Mouse (Mus musculus) megakaryocyte progenitor cell, adult 5-6 weeks (primary cell): ENCODE measurements at regions not wholly inside any gene's neighbourhood (a gene's known extent, or its start where the extent isn't known, plus 50 kb on each side); places are given as distances from the start of the nearest gene placed in this dataset.
"Not testable (repeated sequence)": the region's sequence is repeated elsewhere in the genome, so short reads cannot be mapped to it uniquely, and the experiment has no call there.

ENCODE experiments used
- ATAC-seq: replicated peaks from 2 replicates; pipeline ENCODE4 v1.8.0; 2016; ENCODE audit warnings: mild to moderate bottlenecking, moderate TSS enrichment, inconsistent platforms; ENCODE audit not compliant: poor library complexity

DNA sequence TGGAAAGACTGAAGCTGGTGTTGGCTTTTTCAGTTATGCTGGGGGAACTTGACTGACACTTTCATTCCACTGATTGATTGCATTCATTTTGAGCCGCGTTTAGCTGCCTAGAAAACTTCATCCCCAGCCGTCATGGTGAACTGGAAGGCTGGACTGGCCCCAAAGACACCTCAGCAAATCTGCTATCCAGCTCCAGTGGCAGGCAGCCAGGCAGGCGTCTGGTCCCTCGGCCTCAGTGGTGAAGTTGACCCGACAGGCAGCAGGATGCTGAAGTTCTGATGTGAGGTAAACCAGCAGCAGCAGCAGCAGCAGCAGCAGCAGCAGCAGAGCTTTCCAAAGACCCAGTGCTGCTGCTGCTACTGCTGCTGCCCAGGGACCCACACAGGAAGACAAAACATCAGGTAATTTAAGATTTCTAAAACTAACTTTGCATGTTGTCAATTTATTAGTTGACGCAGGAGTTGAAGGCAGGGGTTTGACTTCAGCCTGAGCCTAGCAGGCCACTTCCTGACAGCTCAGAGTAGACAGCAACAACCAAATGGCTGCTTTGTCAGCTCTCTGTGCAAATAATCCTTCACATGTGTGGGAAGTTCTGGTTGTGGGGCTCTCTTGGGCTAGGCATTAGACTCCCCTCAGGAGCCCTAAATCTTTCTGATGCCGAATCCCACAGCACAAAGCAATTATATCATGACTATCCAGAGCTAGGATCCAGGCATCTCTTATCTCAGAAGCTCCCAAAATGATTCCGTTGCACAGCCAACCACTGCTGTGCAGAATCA, 200.4 kb upstream of the Nhs start:
- ATAC-seq: no peak

GRCm38 (mm10) chrX:162348341-162348740, 188.8 kb upstream of the Nhs start:
- no peak for ATAC-seq

DNA sequence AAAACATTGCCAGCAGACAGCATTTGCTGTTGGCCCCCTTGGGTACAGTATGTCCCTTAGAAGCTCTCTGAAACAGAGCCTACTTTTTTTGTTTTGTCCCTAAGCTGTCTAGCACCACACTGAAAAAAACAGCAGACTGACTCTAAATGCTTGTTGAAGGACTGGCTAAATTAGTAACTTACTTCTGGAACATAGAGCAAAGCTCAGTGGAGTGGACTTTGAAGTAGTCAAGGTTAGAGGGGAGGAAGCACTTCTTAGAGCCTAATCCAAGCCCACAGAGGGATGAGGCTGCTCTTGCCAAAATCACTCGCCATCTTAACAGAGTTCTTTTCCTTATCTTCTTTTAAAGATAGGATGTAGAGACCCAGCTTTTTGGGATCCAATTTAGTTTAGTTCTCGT, 188.4 kb upstream of the Nhs start:
- no peak for ATAC-seq

GRCm38 (mm10) chrX:162345497-162346143, 186.1 kb upstream of the Nhs start:
- ATAC-seq: no peak

DNA sequence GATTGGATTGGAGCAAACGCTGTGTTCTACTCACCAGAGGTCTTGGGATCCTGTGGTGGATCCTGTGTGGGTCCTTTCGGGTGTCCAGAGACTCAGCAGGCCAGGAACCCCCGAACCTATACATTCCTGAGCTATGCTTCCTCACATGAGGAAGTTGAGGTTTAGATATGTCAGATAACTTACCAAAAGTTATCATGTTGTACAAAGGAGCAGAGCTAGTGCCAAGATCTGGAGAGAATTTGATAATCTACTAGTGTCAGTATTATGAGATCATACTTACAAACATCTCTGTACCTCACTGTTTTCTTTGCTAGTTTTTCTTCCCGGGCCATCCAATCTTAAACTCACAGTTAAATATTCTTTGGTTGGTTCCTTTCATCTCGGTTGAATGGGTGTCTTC, 172.6 kb upstream of the Nhs start:
- no peak for ATAC-seq

GRCm38 (mm10) chrX:162307646-162308045, 148.1 kb upstream of the Nhs start:
- ATAC-seq: no peak

DNA sequence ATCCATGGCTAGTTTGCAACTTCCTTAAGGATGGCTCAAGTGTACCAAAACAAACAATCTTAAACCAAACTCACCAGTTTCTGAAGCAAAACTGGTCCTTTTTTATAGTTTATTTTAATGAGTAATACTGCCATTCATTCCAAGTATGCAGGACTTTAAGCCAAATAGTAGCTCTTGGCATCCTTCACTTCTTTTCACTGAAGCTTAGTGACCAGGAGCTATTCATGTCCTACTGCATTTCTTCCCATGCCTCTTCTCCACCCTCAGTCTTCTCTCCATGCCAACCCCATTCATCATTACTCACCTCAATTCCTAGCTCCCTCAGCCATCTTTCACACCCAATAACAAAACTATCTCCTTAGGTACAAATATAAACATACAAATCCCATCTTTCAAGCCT, 144.6 kb upstream of the Nhs start:
- ATAC-seq: no peak

GRCm38 (mm10) chrX:162302788-162303187, 143.3 kb upstream of the Nhs start:
- no peak for ATAC-seq

DNA sequence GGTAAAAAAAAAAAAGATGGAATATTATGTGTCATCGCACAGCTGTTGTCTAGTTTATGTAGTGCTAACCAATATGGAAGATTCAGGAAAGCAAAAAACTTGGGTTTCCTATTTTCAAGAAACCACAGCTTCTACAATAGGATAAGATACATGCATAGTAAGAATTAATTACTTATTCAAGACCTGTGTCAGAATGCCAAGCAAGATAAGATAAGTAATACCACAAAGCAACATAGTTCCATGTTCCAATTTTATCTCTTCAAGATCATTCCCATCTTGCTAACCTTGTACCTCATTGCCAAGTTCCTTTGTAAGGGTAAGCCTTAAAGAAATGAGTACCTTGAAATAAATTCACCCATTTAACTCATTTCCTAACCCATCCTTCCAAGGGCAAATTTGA, 131.7 kb upstream of the Nhs start:
- ATAC-seq: no peak

- ATAC-seq: not testable (repeated sequence)
These were observed 126.6 kb upstream of the Nhs start for GRCm38 (mm10) chrX:162286155-162286554.

DNA sequence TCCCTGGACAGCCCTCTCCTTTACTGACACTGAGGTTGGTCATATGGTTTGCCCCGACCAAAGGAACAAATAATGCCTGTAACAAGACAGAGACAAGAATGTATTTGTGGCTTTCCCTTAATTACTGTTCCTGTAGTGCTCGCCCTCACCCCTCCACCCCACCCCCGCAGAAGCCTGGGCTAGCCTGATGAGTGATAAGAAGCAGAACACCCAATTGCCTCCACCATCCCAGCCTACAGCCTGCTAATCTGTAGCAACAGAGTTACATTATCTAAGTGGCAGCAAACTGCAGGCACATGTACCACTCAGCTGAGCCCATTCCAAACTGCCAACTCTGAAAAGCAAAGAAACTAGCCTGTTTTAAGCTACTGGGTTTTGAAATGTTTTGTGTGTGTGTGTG, 124.7 kb upstream of the Nhs start:
- ATAC-seq: peak; percentile 100

DNA sequence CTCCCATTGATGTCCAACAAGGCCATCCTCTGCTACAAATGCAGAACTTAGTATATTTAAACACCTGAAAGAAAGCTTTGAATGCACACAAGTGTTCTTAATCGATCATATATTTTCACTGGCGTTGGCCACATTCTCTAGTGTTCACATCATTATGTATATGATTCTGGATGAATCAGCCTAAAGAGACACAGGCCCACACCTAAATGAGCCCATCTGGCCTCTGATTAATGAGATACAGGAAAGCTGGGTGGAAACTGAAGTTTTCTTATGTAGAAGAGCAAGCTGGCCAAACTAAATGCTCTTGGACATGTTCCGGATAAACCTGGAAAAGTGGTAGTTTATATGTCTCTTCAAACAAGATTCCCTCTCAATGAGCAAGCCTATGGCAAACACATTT, 123.2 kb upstream of the Nhs start:
- no peak for ATAC-seq

DNA sequence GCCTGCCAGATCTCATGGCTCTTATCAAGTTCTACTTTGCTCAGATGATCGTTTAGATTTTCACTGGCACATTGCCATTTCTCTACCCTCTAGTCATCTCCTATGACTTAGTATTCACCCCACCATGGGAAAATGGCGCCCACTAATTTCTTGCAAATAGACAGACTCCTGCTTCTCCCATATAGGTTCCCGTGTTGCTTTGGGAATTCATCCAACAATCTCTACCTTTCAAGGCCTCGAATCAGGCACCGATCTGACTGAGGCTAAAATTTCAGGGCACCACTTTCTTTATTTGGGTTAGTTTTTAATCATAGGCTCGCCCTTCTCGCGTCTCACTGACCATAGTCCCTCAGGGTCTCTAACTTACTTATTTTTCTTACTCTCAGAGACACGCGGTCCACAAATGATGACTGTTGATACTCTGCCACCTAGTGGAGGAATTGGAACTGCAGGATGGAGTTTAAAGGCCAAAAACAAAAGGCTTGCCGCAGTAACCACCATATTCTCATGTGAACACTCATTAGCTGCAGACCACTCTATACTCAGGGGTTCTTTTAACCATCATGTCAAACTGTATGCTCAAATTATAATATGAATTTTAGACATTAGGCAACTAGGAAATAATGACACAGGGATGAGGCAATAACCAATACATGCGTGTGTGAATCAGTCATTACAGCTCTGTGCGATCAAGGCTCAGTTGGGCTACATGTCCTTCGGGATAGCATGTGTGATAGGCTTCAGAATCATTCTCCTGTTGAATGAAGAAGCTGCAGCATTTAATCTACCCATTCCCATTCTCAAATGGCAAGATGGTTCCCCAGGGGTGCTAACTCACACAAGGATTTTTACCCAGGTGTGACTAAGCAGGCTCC, 119.5 kb upstream of the Nhs start:
- peak; percentile 90 for ATAC-seq

GRCm38 (mm10) chrX:162274581-162274980, 115.1 kb upstream of the Nhs start:
- no peak for ATAC-seq

DNA sequence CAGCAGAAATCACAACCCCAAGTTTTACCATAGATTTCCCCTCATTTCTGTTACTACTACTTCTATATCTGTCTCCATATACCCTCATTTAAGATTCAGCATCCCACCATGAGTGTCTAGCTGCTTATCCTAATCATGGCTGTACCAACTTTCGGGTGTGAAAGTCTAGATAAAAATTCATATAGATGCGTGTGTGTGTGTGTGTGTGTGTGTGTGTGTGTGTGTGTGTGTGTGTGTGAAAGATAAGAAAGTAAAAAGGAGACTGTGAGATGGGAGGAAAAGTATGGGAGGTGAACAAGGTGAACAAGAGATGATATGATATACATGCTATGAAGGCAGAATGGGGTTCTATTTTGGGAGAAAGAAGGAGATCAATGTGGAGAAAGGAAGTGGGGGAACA, 111.7 kb upstream of the Nhs start:
- 0 out of 2 replicates have a peak, but pooled peaks have one; percentile 34 for ATAC-seq

- ATAC-seq: 0 out of 2 replicates have a peak, but pooled peaks have one; percentile 37
These were observed 109.4 kb upstream of the Nhs start for GRCm38 (mm10) chrX:162268918-162269317.

- no peak for ATAC-seq
These were observed 108.6 kb upstream of the Nhs start for GRCm38 (mm10) chrX:162268112-162268511.

DNA sequence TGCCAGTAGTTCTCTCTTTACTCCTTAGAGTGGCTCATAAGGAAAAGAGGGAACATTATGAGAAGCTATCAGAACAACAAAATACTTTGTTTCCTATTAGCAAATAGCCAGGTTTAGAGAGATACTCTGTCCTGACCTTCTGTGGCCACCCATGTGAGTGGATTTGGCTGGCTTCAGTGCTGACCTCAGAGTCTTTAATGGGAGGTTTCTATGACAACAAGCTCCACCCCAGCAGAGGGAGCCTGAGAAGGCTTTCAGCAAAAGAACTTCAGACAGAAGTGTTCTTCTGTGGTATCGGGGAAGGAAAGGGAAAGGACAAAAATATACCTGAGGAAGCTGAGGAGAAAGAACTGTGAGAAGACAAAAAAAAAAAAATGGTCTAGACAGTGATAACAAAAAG, 108.1 kb upstream of the Nhs start:
- ATAC-seq: no peak

- ATAC-seq: no peak
These were observed 107.2 kb upstream of the Nhs start for GRCm38 (mm10) chrX:162266769-162267168.

DNA sequence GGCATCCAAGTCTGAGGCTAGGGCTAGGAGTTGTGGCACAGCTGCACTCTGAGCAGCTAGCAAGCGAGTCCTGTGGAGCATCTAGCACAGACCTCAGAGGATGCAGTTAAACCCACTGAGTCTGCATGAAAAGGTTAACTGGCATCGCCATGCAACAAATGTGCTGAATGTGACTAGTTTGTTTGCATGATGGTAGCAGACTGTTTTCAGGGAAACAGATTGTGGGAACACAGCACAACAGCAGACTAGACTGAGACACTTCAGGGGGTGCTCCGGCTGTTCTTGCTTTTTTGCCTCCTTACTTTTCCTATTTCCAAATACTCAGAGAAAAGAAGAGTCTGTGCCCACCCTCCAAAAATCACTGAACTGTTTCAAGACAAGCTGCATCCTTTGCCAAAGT, 97.9 kb upstream of the Nhs start:
- ATAC-seq: no peak

DNA sequence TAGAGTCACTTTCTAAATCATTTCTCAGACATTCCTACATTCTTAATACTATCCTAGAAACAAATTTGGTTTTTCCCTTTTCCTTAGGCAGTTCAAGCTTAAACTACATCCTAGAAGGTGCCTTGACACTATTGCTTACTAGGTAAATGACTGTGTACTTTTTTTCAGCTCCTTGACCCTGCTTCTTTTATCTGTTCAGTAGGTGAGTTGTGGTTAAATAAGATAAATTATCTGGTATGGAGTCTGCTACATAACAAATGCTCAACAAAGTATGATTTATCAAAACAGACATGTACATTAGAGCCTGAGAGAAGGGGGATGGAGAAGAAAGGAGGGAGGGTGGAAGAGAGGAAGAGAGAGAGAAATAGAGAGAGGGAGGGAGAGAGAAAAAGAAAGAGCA, 96.3 kb upstream of the Nhs start:
- no peak for ATAC-seq

GRCm38 (mm10) chrX:162241291-162241690, 81.8 kb upstream of the Nhs start:
- no peak for ATAC-seq
